Mouse (Mus musculus) ES-E14 (cell line): ENCODE data around the gene Ergic1.

Source experiments
- CHD2 ChIP-seq: IDR thresholded peaks from 2 replicates; pipeline ENCODE4 v1.6.1; 2014; ENCODE audit warnings: mild to moderate bottlenecking, low read depth, low read length, inconsistent platforms
- ZC3H11A ChIP-seq: IDR thresholded peaks from 2 replicates; pipeline ENCODE4 v1.6.1; 2012; ENCODE audit warnings: low read depth, mild to moderate bottlenecking, inconsistent platforms, low read length, borderline replicate concordance

DNA sequence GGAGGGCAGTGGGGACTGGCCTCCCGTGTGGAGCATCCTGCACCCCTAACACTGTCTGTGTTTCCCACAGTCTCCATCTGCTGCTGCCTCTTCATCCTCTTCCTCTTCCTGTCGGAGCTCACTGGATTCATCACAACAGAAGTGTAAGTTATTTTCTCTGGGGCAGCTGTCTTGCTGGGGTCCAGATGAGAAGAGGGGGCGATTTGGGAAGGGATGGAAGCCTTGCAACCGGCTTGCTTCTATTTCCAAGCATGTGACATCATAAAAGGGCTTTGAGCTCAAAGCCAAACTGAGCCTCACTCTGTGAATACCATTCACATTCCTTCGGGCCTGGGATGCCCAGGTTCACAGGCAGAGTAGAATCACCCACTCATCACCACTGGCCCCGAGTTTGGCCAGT is 53.0 kb downstream of the Ergic1 start:
- TF ChIP-seq CHD2 (no peak), ZC3H11A (no peak)
